Mouse (Mus musculus): ENCODE data around the gene Taf6. TPM values are rescaled to one million over a fixed set of nuclear protein-coding genes. Genes with fewer than 3 reads are reported as not detected.

Gene Taf6
- total and polyA plus RNA-seq, 2 experiments from 2014 or later: 48.2 to 70.2 TPM

DNA sequence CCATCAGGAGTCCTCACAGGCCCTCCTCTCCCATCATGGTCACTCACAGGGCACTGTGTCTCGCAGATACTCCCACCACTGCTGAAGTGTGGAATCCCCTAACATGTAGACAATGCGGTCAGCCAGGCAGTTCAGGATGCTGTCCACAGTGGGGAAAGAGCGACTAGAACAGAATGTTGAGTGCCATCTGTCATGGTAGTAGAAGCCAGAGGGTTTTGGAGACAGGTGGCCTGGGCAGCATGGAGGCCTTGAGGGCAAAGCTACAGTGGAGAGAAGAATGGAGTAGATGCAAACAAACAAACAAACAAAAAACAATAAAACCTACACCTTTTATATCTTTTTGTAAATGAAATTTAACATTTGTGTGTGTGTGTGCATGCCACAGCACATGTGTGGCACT, 14.8 kb upstream of the Taf6 start:
- no peaks in the 10 kb centered on the region for H3K9me3 ChIP-seq (ENCODE audit: low read length)
- ATAC-seq: no peak
- TF ChIP-seq CTCF (IDR thresholded peaks at IDR 0.05; ENCODE audit: low read depth): no peak
- no peaks in the 10 kb centered on the region for H3K4me1 ChIP-seq (ENCODE audit: insufficient read depth, low read length)
- H3K4me2 ChIP-seq (ENCODE audit: low read depth, low read length): no peak overlapping the region
- H3K9ac ChIP-seq (replicated peaks; ENCODE audit: low read length): no peak overlapping the region
- DNase-seq (ENCODE audit: low spot score): no peak
- no peaks in the 10 kb centered on the region for H3K27me3 ChIP-seq (ENCODE audit: insufficient read depth, low read length)
- H3K27ac ChIP-seq: no peak overlapping the region
- no peaks in the 10 kb centered on the region for H3K36me3 ChIP-seq (ENCODE audit: insufficient read depth, low read length)
- H3K4me3 ChIP-seq (ENCODE audit: low read length): no peak overlapping the region
- 81% methylated on average over 3 of the region's 3 CpGs for WGBS

DNA sequence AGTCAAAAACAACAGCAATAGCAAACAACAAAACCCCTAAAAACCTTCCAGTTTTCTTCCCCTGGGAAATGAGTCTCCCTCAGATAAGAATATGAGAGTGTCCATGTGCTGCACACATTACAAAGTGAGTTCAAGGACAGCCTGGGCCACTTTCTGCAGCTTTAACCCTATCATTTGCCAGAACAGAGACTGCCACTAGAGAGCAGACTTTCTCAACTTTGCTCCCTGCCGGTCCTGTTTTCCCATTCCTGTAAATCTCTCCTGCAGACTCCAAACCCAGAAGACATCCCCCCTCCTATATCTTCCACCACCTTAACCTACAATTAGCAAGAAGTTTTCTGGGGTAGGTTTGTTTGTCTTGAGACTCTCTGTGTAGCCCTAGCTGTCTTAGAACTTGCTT, 12.3 kb upstream of the Taf6 start:
- H3K27me3 ChIP-seq (ENCODE audit: insufficient read depth, low read length): no peaks in the 10 kb centered on the region
- DNase-seq (ENCODE audit: low spot score): peak; percentile 49
- no peak for ATAC-seq
- peak; percentile 60 for TF ChIP-seq CTCF (IDR thresholded peaks at IDR 0.05; ENCODE audit: low read depth)
- no peaks in the 10 kb centered on the region for H3K36me3 ChIP-seq (ENCODE audit: insufficient read depth, low read length)
- WGBS: 4% methylated on average over 1 of the region's 1 CpGs
- no peak overlapping the region for H3K4me2 ChIP-seq (ENCODE audit: low read depth, low read length)
- H3K4me3 ChIP-seq (ENCODE audit: low read length): no peak overlapping the region
- H3K4me1 ChIP-seq (ENCODE audit: insufficient read depth, low read length): no peaks in the 10 kb centered on the region
- H3K9me3 ChIP-seq (ENCODE audit: low read length): no peaks in the 10 kb centered on the region
- no peak overlapping the region for H3K9ac ChIP-seq (replicated peaks; ENCODE audit: low read length)
- no peak overlapping the region for H3K27ac ChIP-seq

DNA sequence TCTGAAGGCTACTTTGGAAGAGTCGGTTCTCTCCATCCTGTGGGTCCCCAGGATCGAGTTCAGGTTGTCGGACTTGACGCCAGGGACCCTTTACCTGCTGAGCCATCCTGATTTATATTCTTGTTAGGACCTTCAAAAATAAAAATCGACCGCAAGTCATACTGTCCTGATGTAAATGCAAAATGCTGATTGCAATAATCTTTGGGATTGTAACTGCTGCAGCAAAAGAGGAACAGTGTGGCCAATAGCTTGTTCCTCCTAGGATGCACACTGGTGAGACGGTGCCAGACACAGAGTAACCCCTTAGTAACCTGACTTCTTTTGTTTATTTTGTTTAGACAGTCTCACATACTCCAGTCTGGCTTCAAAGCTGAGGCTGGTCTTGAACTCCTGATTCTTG, 8.2 kb upstream of the Taf6 start:
- H3K9ac ChIP-seq (replicated peaks; ENCODE audit: low read length): peak overlapping the region; percentile 68; the same call in 1 of the 2 replicates
- peak overlapping the region; percentile 97 for H3K4me2 ChIP-seq (ENCODE audit: low read depth, low read length)
- peak overlapping the region; percentile 93 for H3K27ac ChIP-seq
- H3K9me3 ChIP-seq (ENCODE audit: low read length): no peaks in the 10 kb centered on the region
- no peaks in the 10 kb centered on the region for H3K4me1 ChIP-seq (ENCODE audit: insufficient read depth, low read length)
- no peaks in the 10 kb centered on the region for H3K36me3 ChIP-seq (ENCODE audit: insufficient read depth, low read length)
- TF ChIP-seq CTCF (IDR thresholded peaks at IDR 0.05; ENCODE audit: low read depth): no peak
- H3K4me3 ChIP-seq (ENCODE audit: low read length): peak overlapping the region; percentile 76
- ATAC-seq (no peak), DNase-seq (ENCODE audit: low spot score) (no peak)
- H3K27me3 ChIP-seq (ENCODE audit: insufficient read depth, low read length): no peaks in the 10 kb centered on the region
- WGBS: 56% methylated on average over 7 of the region's 7 CpGs

DNA sequence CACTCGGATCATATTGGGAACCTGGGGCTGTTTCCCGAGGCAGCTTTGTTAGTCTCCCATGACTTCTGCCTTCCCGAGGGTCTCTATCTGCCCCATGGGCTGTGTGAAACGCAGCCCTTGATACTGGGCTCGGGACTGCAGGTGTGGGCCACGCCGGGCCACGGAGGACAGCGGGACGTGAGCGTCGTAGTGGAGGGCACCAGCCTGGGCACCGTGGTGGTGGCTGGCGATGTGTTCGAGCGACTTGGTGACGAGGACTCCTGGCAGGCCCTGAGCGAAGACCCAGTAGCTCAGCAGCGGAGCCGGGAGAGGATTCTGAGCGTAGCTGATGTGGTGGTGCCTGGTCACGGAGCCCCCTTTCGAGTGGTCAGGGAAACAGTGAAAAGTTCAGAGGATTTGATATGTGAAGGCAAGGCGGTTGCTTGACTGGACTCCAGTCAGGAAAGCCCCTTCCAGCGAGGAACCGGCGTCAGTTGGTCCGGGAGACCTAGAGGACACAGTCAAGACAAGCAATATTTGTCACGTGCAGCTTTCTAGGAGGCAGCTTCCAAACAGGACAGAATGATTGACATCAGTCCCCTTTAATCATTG, 7.6 kb upstream of the Taf6 start:
- WGBS: under 1% methylated on average over 29 of the region's 29 CpGs
- peak overlapping the region; percentile 97 for H3K4me2 ChIP-seq (ENCODE audit: low read depth, low read length)
- H3K27ac ChIP-seq: peak overlapping the region; percentile 93
- H3K4me3 ChIP-seq (ENCODE audit: low read length): peak overlapping the region; percentile 76
- no peaks in the 10 kb centered on the region for H3K27me3 ChIP-seq (ENCODE audit: insufficient read depth, low read length)
- DNase-seq (ENCODE audit: low spot score) (peak; percentile 61), ATAC-seq (peak; percentile 67)
- peak overlapping the region; percentile 68 for H3K9ac ChIP-seq (replicated peaks; ENCODE audit: low read length)
- H3K36me3 ChIP-seq (ENCODE audit: insufficient read depth, low read length): 0 out of 2 replicates have a peak, but pooled peaks cover 2% of the 10 kb centered on the region
- TF ChIP-seq CTCF (IDR thresholded peaks at IDR 0.05; ENCODE audit: low read depth): peak; percentile 27; the same call in 1 of the 2 replicates
- H3K4me1 ChIP-seq (ENCODE audit: insufficient read depth, low read length): no peaks in the 10 kb centered on the region
- no peaks in the 10 kb centered on the region for H3K9me3 ChIP-seq (ENCODE audit: low read length)

DNA sequence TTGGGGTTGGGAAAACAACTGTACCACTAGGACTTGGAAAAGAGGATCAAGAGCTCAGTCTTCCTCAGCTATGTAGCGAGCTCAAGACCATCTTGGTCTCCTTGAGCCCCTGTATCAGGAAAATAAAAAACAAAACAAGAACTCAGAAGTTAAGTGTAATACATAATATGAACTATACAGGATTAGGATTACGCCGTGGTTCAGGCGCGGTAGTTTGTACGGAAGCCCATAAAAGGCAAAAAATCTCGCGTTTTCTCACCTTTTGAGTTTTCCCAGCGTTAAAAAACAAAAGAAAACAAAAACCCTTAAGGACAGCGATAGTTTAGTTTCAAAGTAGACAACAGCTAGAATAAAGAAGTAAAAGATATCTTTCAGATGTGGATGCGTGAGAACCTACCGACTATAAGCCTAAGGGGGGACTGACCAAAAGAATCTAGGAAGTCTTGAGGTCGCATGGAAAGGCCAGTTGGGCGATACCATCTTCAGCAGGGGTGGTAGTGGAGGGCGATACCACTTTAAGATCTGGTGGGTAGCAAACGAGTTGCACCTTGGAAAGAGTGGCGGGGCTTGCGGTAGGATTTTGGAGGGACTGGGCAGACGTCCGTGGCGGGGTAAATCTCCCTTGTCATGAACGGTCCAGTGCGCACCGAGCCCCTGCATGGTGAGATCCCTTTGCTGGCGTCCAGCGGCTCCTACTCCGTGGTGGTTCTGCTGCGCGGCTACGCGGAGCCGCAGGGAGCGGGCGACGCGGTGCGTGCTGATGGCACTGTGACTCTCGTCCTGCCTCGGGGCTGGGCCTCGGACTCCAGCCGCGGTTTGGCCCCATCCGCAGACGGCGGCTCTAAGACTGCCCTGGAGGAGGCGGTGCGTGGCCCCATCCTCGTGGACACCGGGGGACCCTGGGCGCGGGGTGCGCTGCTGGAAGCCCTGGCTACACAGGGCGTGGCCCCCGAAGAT, 6.8 kb upstream of the Taf6 start, which contains the start of gene Mblac1:
Gene Mblac1, plus strand, starts transcription at position 544 of the 957 bp plus-strand sequence.
- no peaks in the 10 kb centered on the region for H3K9me3 ChIP-seq (ENCODE audit: low read length)
- H3K4me3 ChIP-seq (ENCODE audit: low read length): peak within 1 kb of the TSS; percentile 76
- peak within 1 kb of the TSS; percentile 93 for H3K27ac ChIP-seq
- 0 out of 2 replicates have a peak, but pooled peaks have one; percentile 1 for TF ChIP-seq CTCF (IDR thresholded peaks at IDR 0.05; ENCODE audit: low read depth)
- no peaks in the 10 kb centered on the region for H3K4me1 ChIP-seq (ENCODE audit: insufficient read depth, low read length)
- 7% methylated on average over 54 of the region's 54 CpGs for WGBS
- peak within 1 kb of the TSS; percentile 97 for H3K4me2 ChIP-seq (ENCODE audit: low read depth, low read length)
- peak within 1 kb of the TSS; percentile 68 for H3K9ac ChIP-seq (replicated peaks; ENCODE audit: low read length)
- 0 out of 2 replicates have a peak, but pooled peaks cover 4% of the 10 kb centered on the region for H3K36me3 ChIP-seq (ENCODE audit: insufficient read depth, low read length)
- peak; percentile 89 for DNase-seq (ENCODE audit: low spot score)
- no peaks in the 10 kb centered on the region for H3K27me3 ChIP-seq (ENCODE audit: insufficient read depth, low read length)
- ATAC-seq: peak; percentile 86

DNA sequence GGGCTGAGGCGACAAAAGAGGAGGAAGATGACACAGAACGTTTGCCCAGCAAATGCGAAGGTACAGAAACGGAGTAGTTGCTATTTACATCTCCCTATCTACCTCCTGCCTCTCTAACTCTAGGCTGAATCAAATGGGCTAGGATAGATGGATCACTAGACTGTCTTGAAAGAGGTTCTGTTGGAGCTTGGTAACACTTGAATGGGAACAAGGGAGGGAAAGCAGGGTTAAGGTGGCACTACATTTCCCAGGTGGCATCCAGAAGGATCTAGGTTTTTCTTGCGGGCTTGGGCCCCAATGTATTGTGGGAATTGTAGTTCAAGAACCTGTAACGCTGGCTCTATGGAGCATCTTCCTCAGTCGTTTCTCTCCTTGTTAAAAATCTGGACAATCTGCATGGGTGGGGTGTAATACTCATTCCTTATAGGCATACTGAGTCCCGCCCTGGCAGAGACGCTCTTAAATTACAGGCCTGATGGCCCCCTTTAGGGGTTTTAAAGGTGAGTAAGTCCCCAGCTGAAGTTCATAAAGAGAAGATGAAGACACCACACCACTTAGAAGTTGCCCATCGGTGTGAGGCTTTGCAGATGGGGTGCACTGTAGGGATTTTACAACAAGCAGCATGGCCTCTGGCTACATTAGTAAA, 533 bp upstream of the Taf6 start:
- peak overlapping the region; percentile 88 for H3K4me2 ChIP-seq (ENCODE audit: low read depth, low read length)
- TF ChIP-seq CTCF (IDR thresholded peaks at IDR 0.05; ENCODE audit: low read depth): no peak
- H3K27me3 ChIP-seq (ENCODE audit: insufficient read depth, low read length): no peaks in the 10 kb centered on the region
- 0 out of 2 replicates have a peak, but pooled peaks cover 4% of the 10 kb centered on the region for H3K36me3 ChIP-seq (ENCODE audit: insufficient read depth, low read length)
- peaks cover 16% of the 10 kb centered on the region; the same call in 1 of the 2 replicates for H3K4me1 ChIP-seq (ENCODE audit: insufficient read depth, low read length)
- no peaks in the 10 kb centered on the region for H3K9me3 ChIP-seq (ENCODE audit: low read length)
- ATAC-seq (peak; percentile 86), DNase-seq (ENCODE audit: low spot score) (peak; percentile 93)
- peak overlapping the region; percentile 62 for H3K27ac ChIP-seq
- WGBS: 0% methylated on average over 10 of the region's 10 CpGs
- H3K9ac ChIP-seq (replicated peaks; ENCODE audit: low read length): peak overlapping the region; percentile 75
- H3K4me3 ChIP-seq (ENCODE audit: low read length): peak overlapping the region; percentile 73
